Mouse (Mus musculus): ENCODE data around the gene Ugt1a9.

Gene Ugt1a9

DNA sequence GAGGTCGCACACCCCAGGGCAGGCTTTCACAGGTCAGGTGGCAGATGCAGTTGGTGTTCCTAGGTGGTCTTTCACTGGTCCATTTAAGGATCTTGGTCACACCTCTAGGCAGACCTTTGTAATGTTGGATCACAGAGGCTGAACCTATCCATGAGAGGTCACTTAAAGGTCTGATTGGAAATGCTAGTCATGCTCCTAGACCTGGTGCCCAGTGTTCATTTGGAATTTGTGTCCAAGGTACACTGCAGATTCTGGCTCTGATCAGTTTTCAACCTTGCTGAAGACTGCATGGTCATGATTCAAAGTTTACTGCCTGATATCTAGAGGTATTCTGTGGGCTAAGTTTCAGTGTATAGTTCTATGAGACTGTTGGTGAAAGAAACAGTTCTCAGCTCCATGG is 109.1 kb downstream of the Ugt1a9 start:
- DNase-seq (ENCODE audit: low read depth, low spot score), result no peak

DNA sequence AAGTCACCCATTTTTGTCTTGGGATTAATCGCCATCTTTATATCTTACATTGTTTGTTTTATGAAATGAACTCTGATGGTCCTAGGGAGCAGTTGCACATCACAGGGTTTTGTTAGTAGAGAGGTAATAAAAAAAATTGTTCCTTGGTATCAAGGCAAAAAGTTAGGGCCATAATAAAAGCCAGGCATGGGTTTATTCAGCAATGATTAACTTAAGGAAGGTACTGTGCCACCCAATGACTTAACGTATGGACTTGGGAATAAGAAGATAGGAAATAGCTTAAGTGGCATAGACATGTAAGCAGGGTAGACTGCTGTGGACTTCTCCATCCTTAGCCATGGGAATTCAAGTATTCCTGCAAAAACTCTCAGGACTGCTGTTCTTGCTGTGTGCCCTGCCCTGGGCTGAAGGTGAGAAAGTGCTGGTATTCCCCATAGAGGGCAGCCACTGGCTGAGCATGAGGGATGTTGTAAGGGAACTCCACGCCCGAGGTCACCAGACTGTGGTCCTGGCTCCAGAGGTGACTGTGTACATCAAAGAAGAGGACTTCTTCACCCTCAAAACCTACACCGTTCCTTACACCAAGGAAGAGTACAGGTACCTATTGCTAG is 115.8 kb downstream of the Ugt1a9 start:
- no peak for DNase-seq (ENCODE audit: low read depth, low spot score)

DNA sequence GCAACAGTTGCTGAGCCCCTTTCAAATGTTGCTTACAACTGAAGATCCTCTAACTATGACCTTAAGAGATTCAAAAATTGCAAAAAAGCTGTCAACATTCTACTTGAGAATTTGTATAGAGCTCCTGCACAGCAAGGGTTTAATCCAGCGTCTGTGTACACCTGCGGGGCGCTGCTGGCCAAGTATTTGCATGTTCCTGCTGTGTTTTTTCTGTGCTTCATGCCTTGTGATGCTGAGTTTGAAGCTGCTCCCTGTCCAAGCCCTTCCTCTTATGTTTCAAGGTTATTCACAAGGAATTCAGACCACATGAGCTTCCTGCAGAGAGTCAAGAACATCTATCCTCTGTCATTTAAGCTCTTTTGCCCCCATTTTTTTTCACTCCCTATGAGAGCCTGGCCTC is 121.5 kb downstream of the Ugt1a9 start:
- no peak for DNase-seq (ENCODE audit: low read depth, low spot score)

DNA sequence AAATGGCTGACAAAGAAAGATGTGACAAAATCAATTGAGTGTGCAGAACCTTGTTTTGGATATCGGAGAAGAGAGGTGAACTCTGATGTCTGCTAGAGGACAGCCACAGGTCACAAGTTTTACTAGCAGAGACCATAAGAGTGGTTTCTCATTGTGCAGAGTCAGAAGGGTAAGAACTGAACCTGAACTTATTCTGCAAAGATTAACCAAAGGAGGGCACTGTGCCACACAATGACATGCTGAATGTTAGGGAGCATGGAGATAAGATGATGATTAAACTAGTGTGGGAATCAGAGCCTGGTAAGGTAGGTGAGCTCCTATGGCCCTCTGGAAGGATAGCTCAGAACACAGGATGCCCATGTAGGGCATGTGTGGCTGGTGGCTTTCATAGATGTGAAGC is 125.1 kb downstream of the Ugt1a9 start:
- DNase-seq (ENCODE audit: low read depth, low spot score), result no peak

DNA sequence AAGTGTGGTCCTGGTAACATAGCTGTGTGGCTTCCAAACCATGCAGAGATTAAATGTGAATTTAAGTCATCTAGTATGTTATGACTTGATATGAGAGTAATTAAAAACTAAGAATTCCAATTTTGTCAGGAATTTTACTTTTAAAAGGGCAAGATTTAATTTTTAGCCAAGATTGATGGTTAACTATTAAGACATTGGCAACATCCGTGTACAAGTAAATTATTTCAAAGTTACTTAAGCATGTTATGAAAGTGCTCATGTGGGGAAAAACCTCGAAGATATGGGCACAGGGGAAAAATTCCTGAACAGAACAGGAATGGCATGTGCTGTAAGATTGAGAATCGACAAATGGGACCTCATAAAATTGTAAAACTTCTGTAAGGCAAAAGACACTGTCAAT is 126.8 kb downstream of the Ugt1a9 start:
- DNase-seq (ENCODE audit: low read depth, low spot score), result no peak

DNA sequence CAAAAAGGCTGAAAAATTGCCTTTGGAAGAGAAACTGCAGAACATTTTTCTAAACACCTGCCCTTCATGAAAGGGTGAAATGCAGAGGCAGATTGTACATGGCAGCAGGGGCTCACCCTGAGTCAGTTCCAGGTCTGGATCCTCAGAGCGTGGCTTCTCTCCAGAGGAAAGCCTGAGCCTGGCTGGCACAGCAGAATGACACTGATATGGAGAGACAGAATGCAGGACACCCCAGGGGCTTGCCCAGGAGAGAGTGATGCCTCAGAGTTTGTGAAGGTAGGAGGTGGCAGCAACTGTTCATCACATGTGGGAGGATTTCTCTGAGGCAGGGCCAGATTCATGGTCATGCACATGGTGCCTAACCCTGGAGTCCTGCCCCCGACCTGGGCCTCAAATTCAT is 129.4 kb downstream of the Ugt1a9 start:
- DNase-seq (ENCODE audit: low read depth, low spot score), result no peak

DNA sequence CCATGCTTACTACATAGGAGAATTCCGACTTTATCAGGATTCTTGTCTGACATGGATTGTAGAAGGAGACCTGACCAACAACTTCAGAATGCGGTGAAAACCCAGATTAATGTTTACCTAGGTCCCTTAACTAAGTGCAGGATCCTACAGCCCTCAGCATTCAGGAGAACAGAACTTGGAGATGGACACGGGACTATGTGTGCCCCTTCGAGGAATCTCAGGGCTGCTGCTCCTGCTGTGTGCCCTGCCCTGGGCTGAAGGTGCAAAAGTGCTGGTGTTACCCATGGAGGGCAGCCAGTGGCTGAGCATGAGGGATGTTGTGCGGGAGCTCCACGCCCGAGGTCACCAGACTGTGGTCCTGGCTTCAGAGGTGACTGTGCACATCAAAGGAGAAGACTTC is 129.9 kb downstream of the Ugt1a9 start, which contains the start of gene Ugt1a2:
Gene Ugt1a2, plus strand, starts transcription at position 146 of the 400 bp plus-strand sequence.
- DNase-seq (ENCODE audit: low read depth, low spot score), result no peak

DNA sequence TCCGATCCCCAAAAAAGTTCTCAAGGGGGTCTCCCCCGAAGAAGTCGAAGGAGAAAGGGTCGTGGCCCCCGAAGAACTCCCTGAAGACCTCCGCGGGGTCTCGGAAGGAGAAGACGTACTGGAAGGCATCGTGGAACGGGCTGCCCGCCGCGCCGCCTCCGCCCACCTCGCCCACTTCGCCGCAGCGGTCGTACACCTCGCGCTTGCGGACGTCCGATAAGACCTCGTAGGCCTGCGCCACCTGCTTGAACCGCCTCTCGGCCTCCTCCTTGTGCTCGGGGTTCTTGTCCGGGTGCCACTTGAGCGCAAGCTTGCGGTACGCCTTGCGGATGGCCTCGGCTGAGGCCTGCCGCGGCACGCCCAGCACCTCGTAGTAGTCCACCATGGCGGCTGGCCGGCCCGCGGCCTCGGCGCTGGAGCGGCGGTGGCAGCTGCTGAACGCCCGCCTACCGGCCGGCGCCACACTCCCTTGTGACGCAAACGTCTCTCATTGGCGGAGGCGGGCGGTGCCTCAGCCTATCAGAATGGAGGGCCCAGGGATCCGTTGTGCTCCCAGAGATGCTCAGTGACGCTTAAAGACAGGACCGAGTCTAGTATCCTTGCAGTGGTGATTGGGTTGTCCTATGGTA is 134.8 kb downstream of the Ugt1a9 start, which contains the start of gene Dnajb3:
Gene Dnajb3, minus strand, starts transcription at position 489 of the 629 bp plus-strand sequence.
- peak; percentile 80 for DNase-seq (ENCODE audit: low read depth, low spot score)

DNA sequence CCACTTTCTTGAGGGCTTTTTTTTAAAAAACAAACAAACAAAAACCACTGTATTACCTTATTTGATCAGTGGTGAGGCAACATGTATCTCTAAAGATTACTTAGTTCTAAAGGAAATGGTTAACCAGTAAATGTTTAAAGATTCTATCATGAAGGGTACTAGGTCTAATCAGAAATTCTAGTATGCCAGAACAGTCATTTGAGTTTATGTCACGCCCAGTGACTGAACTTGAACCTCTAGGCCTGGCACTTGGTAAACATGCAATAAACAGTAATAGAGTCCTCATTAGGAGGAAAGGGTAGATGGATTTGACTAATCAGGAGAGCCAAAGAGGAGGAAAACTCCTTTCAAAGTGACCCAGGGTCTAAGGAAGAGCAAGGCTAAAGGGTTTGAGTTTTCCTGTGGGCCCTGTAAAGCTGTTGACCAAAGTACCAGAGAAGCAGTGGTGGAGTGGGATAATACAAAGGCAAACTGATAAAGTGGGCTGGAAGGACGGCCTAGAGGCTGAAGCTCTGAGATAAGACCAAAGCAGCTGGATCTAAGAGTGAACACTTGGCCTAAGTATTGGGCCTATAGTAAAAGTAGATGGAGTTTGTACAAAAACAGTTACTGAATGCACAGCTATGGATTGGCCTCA is 136.4 kb downstream of the Ugt1a9 start:
- no peak for DNase-seq (ENCODE audit: low read depth, low spot score)

DNA sequence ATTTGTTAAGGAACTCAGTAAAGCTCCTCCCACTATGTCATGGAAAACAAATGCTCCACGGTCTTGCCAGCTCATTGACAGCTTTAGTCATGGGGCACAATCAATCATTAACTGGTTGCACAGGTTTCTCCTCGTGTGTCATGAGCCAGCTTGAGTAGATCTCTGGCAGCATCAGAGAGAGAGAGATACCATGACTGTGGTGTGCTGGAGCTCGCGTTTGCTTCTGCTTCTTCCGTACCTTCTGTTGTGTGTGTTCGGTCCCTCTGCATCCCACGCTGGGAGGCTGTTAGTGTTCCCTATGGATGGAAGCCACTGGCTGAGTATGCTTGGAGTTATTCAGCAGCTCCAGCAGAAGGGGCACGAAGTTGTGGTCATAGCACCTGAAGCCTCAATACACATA is 141.2 kb downstream of the Ugt1a9 start, which contains the start of gene Ugt1a1:
Gene Ugt1a1, plus strand, starts transcription at position 148 of the 400 bp plus-strand sequence.
- DNase-seq (ENCODE audit: low read depth, low spot score), result no peak

DNA sequence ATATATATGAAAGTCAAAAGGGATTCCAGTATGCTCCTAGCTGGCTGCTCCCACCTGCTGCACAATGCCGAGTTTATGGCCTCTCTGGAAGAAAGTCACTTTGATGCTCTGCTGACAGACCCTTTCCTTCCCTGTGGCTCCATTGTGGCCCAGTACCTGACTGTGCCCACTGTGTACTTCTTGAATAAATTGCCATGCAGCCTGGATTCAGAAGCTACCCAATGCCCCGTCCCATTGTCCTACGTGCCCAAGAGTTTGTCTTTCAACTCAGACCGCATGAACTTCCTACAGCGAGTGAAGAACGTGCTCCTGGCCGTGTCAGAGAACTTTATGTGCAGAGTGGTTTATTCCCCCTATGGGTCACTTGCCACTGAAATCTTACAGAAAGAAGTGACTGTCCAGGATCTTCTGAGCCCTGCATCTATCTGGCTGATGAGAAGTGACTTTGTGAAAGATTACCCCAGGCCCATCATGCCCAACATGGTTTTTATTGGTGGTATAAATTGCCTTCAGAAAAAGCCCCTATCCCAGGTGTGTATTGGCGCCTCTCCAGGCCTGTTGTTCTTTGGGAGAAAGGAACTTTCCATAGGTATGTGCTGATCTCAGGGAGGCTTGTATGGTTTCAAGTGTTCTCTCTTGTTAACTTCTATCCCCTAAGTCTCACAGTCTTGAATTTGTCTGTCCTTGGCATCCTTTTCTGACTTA is 141.9 kb downstream of the Ugt1a9 start:
- no peak for DNase-seq (ENCODE audit: low read depth, low spot score)

DNA sequence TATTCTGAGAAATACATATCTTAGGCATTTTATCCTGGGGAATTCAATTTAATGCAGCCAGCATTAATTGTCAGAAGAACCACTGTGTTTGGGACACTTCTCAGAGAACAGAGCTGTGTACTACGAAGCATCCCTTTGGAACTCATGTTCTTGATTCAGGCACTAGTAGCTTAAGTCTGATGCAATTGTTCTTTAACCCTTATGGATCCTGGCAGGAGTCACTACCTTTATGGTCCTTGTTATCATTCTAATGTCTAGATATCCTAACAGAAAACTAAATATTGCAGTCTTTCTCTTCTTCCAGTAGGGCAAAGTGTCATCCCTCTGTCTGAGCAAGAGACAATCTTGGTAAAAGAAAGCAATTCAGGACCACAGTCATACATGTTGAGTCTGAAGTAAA is 142.5 kb downstream of the Ugt1a9 start:
- no peak for DNase-seq (ENCODE audit: low read depth, low spot score)

DNA sequence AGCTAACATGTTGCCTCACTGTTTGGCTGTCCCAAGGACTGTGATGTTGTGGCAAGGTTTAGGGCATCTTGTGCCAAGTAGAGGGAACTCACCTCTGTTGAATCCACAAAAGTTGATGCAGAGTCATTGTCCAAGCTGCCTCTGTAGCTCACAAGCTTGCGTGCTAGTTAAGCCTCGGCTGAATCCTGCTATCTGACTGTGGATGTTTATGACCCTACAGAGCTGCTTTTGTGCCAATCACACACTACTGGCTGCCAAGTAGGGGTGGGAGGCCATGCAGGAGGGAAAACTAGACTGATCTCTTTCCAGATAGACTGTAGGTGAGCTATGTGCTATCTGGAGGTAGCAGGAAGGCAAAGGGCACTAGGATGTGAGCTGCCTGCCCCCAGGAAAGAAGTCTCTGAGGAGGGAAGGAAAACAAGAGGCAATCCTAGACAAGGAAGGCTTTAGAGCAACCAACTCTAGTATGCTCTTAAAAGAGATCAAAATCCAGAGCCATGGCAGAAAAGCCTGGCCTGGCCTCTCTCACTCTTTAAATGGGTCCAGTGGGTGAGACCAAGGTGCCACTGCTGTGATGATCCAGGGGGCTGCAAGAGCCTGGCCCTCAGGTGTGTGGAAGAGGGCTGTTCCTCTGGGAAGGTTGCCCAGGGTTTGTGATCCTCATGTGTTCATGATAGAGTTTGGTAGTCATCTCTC is 143.3 kb downstream of the Ugt1a9 start:
- DNase-seq (ENCODE audit: low read depth, low spot score), result no peak

DNA sequence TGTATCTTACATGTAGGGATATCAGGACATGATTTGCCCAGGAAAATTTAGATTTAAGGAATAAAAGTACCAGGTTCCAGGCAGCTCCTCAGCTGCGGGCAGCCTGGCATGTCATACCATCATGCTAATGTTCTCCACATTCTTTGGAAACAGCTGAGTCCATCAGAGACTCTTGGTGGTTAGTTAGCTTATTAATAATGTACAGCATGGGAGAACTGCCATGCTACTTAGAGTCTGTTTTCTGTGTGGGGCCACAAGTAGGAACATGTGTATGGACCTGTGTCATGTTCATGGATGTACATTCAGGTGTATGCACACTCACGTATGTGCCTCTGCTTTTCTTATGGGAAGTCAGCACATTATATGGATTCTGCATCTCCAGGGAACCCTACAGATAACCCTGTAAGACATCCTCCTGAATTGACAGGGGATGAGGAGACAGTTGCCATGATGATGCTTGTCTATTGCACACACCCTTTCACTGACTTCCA is 143.9 kb downstream of the Ugt1a9 start:
- no peak for DNase-seq (ENCODE audit: low read depth, low spot score)

DNA sequence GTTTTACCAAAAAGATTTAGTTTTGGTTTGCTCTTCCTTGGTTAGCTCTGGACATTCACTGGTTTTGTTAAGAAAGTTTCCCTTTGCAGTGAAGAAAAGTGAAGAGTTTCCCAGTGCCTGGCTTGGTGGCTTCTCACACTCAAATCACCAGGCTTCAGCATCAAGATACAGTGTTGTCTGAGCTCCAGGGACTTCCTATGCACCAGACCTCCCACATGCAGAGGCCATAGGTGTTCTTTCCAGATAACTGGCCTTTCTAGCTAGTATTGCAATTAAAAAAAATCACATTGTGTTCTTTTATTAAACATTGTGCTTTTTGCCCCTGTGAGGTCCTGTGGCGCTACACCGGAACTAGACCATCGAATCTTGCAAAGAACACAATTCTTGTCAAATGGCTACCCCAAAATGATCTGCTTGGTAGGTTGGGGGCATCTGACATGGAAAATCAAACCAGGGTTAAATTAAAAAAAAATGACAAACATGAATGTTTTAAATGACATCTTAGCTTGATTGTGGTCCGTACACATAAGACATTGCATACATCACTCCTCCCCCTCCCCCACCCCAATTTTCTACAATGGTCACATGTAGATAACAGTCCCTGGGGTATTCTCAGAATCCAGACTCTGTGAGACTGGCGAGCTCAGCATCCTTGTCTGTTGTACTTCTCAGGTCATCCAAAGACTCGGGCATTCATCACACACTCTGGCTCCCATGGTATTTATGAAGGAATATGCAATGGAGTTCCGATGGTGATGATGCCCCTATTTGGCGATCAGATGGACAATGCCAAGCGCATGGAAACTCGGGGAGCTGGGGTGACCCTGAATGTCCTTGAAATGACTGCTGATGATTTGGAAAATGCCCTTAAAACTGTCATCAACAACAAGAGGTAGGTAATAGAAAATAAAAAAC is 145.1 kb downstream of the Ugt1a9 start:
- DNase-seq (ENCODE audit: low read depth, low spot score), result no peak

DNA sequence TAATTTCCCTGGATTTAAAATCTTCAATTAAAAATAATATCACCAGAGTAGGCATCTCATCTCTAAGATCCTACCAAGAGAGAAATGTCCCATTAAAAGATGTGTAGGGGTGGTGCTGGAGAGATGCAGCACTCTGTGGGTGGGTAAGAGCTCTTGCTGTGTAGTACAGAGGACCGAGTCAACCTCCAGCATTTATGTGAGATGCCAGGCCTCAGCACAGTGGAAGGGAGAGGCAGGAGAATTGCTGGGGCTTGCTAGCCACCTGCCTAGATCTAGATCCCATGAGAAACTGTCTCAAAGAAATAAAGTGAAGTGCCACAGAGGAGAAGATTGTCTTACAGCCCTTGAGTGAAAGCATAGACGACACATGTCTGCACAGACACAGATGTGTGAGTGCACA is 146.0 kb downstream of the Ugt1a9 start:
- DNase-seq (ENCODE audit: low read depth, low spot score), result no peak

DNA sequence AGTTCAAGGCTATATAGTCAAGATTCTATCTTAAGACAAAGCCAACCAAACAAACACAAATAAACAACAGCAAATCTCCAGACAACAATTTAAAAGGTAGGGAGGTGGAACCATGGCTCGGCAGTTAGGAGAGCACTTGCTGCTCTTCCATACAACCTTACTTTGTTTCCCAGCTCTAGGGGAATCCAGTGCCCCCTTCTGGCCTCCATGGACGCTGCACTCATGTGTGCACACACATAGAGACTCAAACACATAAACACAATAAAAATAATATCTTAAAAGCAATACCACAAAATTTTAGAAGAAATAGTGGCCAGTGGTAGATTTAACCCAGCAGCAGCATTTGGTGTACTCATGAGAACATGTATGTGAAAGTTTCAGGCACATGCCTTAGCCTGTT is 146.5 kb downstream of the Ugt1a9 start:
- DNase-seq (ENCODE audit: low read depth, low spot score), result no peak

DNA sequence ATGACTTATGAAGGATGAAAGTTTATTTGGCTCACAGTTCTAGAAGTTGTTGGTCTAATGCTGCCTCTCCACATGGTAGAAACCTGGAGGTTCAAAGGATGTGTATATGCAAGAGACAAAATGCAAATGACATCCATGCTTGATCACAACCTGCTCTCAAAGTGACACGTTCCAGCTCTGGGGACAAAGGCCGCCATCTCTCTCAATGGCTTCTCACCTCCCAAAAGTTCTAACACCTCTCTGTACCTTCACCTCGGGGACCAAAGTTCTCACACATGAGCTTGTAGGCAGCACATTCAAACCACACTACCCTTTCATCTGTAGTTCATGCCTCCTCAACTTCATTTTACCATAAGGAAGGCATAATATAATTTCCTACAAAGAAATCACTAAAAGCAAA is 147.0 kb downstream of the Ugt1a9 start:
- no peak for DNase-seq (ENCODE audit: low read depth, low spot score)

DNA sequence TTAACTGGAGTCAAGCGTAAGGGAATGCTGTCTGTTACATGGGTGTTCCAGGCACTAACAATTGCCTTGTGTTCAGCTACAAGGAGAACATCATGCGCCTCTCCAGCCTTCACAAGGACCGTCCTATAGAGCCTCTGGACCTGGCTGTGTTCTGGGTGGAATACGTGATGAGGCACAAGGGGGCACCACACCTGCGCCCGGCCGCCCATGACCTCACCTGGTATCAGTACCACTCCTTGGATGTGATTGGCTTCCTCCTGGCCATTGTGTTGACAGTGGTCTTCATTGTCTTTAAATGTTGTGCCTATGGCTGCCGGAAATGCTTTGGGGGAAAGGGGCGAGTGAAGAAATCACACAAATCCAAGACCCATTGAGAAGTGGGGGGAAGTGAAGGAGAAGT is 147.5 kb downstream of the Ugt1a9 start:
- no peak for DNase-seq (ENCODE audit: low read depth, low spot score)

DNA sequence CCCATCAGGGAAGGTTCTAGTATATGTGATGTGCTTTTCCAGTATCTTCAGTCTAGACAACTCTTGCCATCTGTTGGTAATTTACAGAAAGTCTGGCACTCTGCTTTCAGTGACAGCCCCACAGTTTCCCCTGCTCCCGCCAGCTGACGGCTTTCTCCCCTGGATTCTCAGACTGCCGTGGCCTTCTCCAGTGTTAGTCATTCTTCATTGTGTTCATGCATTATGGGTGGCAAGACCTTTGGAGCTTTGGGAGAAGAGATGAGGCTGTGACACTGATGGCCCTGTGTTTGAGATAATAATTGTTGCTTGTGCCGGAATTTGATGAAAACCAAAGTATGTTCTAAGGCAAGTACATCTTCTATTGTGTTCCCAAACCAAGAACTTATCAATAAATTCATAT is 148.0 kb downstream of the Ugt1a9 start:
- DNase-seq (ENCODE audit: low read depth, low spot score), result no peak

DNA sequence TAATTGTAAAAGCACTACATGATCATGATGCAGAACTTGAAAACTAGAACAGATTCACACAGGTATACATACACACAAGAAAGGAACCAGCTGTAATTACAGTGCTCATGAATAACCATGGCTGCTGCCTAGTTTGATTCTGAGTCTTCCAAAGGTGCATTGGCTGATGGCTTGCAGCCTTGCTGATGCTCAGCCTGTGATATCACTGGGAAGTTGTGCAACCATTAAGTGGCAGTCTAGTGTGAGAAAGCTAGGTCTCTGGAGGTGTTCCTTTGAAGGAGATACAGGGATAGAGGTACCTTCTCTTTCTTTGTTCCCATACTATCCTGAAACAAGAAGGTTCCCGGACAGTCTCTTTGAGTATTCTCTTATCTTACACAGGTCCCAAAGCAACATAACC is 148.5 kb downstream of the Ugt1a9 start:
- DNase-seq (ENCODE audit: low read depth, low spot score), result no peak
